Mouse (Mus musculus) layer of hippocampus, adult 2 months (tissue): ENCODE measurements around the gene Rbm4. TPM values are rescaled to one million over a fixed set of nuclear protein-coding genes. Genes with fewer than 3 reads are reported as not detected.

ENCODE experiments used
- DNase-seq, 2 experiments: peaks; one replicate each; pipeline ENCODE4 v3.0.0; 2022; ENCODE audit warnings: low spot score in 2 of 2
- H3K27ac ChIP-seq: fragments of 200-600 bp; 2 replicates; pipeline ENCODE4 v1.8.1; 2022
- H3K4me3 ChIP-seq: fragments of 200-600 bp; 2 replicates; pipeline ENCODE4 v1.8.1; 2022; ENCODE audit warnings: mild to moderate bottlenecking
- CTCF ChIP-seq: fragments of 200-600 bp; conservative IDR thresholded peaks from 2 replicates; pipeline ENCODE4 v1.8.1; 2022; ENCODE audit warnings: antibody characterized with exemption, mild to moderate bottlenecking, moderate library complexity
- total RNA-seq, 2 experiments: library from RNA; stranded (reverse); gene quantifications; 2 replicates each; pipeline ENCODE4 v1.2.3; 2021

The Rbm4 gene
- total RNA-seq, 2 experiments from 2014 or later = 76.1 to 95.4 TPM

DNA sequence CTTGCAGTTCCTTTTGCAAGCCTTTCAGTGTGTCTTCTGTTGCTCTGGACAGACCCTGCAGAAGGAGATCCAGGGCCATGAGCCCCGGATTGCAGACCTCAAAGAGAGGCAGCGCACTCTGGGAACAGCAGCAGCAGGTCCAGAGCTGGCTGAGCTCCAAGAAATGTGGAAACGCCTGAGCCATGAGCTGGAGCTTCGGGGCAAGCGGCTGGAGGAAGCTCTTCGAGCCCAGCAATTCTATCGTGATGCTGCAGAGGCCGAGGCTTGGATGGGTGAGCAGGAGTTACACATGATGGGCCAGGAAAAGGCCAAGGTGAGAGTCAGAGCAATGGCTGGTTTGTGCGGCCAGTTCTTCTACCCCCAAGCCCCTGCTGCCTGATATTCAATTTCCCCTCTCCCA is 48.6 kb downstream of the Rbm4 start:
- Histone ChIP-seq H3K4me3 (no peak overlapping the region), H3K27ac (peak overlapping the region; percentile 58; the same call in 1 of the 2 replicates)
- no peak for DNase-seq
- TF ChIP-seq CTCF = no peak

DNA sequence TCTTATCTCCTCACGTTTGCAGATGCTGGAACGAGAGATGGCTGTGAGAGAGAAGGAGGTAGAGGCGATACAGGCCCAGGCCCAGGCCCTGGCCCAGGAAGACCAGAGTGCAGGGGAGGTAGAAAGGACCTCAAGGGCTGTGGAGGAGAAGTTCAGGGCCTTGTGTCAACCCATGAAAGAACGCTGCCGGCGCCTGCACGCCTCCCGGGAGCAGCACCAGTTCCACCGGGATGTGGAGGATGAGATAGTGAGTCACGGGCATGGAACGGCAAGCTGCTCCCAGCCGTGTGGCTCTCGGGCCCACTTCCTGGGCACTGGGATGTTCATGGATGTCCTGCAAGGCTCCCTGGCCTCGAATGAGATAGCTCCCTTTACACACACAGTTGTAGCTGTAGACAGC is 49.7 kb downstream of the Rbm4 start:
- no peak for DNase-seq
- H3K27ac ChIP-seq = peak overlapping the region; percentile 54; the same call in 1 of the 2 replicates
- no peak overlapping the region for H3K4me3 ChIP-seq
- no peak for TF ChIP-seq CTCF

DNA sequence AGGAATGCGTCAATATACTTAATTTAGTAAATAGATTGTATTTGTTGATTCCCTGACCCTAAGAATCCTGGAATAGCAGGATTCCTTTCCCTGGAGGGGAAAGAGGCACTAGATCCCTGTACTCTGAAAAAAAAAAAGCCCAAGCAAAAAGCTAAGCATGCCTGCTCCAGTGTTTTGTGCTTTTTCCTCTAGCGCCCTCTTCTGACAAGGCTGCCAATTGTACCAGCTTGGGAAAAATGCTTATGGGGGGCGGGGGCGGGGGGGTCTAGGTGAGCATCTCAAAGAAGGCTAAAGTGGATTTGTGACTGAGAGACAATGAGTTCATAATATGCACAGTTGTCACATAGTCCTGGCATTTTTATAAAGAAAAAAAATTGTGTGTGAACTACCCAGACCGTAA is 50.2 kb downstream of the Rbm4 start:
- Histone ChIP-seq H3K27ac (peak overlapping the region; percentile 54; the same call in 1 of the 2 replicates), H3K4me3 (no peak overlapping the region)
- no peak for DNase-seq
- peak; percentile 75 for TF ChIP-seq CTCF

DNA sequence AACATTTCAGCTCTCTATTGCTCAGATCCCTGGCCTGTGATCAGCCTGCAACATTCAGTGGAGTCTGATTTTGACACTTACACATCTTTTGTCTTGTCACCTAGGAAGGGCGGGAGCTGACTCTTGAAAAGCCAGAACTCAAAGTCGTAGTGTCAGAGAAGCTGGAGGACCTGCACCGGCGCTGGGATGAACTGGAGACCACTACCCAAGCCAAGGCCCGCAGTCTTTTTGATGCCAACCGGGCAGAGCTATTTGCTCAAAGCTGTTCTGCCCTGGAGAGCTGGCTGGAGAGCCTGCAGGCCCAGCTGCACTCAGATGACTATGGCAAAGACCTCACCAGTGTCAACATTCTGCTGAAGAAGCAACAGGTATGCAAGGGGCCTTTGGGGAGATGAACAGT is 51.5 kb downstream of the Rbm4 start:
- no peak overlapping the region for H3K27ac ChIP-seq
- no peak for TF ChIP-seq CTCF
- DNase-seq = no peak
- H3K4me3 ChIP-seq = no peak overlapping the region

DNA sequence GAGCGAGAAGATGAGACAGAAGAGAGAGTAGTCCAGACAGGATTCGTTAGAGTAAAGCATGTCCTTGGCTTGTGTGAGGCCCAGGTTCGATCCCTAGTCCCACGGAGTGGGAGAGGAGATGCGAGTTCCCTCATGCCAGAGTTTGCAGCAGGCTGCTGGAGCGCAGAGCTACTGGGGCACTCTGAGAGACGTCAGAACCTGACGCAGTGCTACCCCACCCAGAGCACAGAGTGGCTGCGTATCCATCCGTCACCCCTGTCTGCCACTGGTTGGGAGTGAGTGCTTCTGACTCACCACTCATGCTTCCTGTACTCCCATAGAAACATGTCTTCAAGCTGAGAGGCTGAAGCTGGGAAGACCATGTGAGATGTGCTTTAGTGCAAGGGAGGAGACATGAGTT is 52.2 kb downstream of the Rbm4 start:
- no peak for TF ChIP-seq CTCF
- Histone ChIP-seq H3K27ac (no peak overlapping the region; the same call in 1 of the 2 replicates), H3K4me3 (no peak overlapping the region)
- DNase-seq = no peak

DNA sequence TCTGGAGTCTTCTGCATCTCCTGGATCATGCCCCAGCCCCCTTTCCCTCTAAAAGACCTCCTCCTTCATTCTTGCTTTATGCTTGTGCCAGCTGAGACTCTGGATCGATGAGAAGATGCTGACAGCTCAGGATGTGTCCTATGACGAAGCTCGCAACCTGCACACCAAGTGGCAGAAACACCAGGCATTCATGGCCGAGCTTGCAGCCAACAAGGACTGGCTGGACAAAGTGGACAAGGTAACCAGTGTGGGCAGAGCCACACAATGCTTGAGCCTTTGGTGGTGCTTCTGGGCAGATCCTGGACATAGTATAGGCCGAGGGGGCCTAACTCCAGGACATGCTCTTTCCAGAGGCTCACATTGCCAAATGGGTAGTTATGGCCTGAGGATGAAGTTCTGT is 53.9 kb downstream of the Rbm4 start:
- no peak overlapping the region for H3K27ac ChIP-seq
- H3K4me3 ChIP-seq = no peak overlapping the region
- DNase-seq = no peak
- TF ChIP-seq CTCF = no peak

DNA sequence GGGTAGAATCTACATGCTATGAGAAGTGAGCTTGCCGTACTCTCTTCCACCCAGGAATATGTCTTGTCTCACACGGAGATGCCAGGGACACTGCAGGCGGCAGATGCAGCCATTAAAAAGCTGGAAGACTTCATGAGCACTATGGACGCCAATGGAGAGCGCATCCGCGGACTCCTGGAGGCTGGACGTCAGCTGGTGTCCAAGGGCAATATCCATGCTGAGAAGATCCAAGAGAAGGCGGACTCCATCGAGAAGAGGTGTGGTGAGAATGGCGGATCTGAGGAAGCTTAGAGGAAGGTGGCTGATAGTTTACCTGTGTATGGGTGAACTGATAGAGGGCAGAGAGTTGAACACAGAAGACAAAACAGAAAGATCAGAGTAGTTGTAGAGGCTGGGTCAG is 54.6 kb downstream of the Rbm4 start:
- TF ChIP-seq CTCF = no peak
- no peak overlapping the region for H3K4me3 ChIP-seq
- DNase-seq = no peak
- H3K27ac ChIP-seq = no peak overlapping the region

DNA sequence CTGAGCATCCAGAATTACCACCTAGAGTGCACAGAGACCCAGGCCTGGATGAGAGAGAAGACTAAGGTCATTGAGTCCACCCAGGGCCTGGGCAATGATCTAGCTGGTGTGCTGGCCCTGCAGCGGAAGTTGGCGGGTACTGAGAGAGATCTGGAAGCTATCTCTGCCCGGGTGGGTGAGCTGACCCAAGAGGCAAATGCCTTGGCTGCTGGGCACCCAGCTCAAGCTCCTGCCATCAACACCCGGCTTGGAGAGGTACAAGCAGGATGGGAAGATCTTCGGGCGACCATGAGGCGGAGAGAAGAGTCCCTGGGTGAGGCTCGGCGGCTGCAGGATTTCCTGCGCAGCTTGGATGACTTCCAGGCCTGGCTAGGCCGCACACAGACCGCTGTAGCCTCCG is 55.8 kb downstream of the Rbm4 start:
- Histone ChIP-seq H3K27ac (no peak overlapping the region), H3K4me3 (no peak overlapping the region)
- no peak for DNase-seq
- TF ChIP-seq CTCF = no peak

Other genes starting within 250 kb of the Rbm4 start
- 10 to 100 TPM; 32.8 to 34.6 TPM for gene Lrfn4, start 178.2 kb downstream of the Rbm4 start, total RNA-seq
- gene Rce1, start 168.3 kb downstream of the Rbm4 start, total RNA-seq = 10 to 100 TPM; 19.1 to 22.8 TPM
- gene Gm960, start 95.2 kb downstream of the Rbm4 start, total RNA-seq = 1 to 10 TPM; 1.2 to 2.5 TPM
- 100 to 1,000 TPM; 588 to 591 TPM for gene Sptbn2, start 82.7 kb downstream of the Rbm4 start, total RNA-seq
- gene Rbm4b, start 37.4 kb downstream of the Rbm4 start, total RNA-seq = 10 to 100 TPM; 16.8 to 17.9 TPM
- 10 to 100 TPM; 26.6 to 27.2 TPM for gene Gm21992, start 17.7 kb upstream of the Rbm4 start, total RNA-seq
- gene Rbm14, start 17.7 kb upstream of the Rbm4 start, total RNA-seq = 10 to 100 TPM; 59.5 to 65.9 TPM
- 10 to 100 TPM; 33.9 to 38.8 TPM for gene Ccs, start 45.4 kb upstream of the Rbm4 start, total RNA-seq
- 1 to 10 TPM; 1.7 to 2.2 TPM for gene Ccdc87, start 45.5 kb upstream of the Rbm4 start, total RNA-seq
- 100 to 1,000 TPM; 108 to 114 TPM for gene Ctsf, start 61.2 kb upstream of the Rbm4 start, total RNA-seq
- 1 to 10 TPM in 1 of 2 experiments, under 1 TPM in 1; 0.82 to 1.5 TPM for gene Actn3, start 84.0 kb upstream of the Rbm4 start, total RNA-seq
- gene Zdhhc24, start 84.8 kb upstream of the Rbm4 start, total RNA-seq = 10 to 100 TPM; 26.3 to 27.3 TPM
- gene Bbs1, start 112.7 kb upstream of the Rbm4 start, total RNA-seq = 10 to 100 TPM; 35.9 to 46.3 TPM
- 10 to 100 TPM; 36.6 to 44.2 TPM for gene Dpp3, start 134.4 kb upstream of the Rbm4 start, total RNA-seq
- 10 to 100 TPM; 21.4 to 21.9 TPM for gene Peli3, start 149.2 kb upstream of the Rbm4 start, total RNA-seq
- gene Mrpl11, start 168.2 kb upstream of the Rbm4 start, total RNA-seq = 10 to 100 TPM; 58.8 to 62.8 TPM
- gene Npas4, start 196.4 kb upstream of the Rbm4 start, total RNA-seq = 10 to 100 TPM in 1 of 2 experiments, 1 to 10 TPM in 1; 6.4 to 11.2 TPM
- gene Slc29a2, start 230.0 kb upstream of the Rbm4 start, total RNA-seq = 10 to 100 TPM; 16.2 to 16.7 TPM
- gene B4gat1, start 244.9 kb upstream of the Rbm4 start, total RNA-seq = 100 to 1,000 TPM; 112 to 130 TPM
- gene AC124502.3, start 245.0 kb upstream of the Rbm4 start, total RNA-seq = 1 to 10 TPM; 4.1 to 7.6 TPM
- gene Brms1, start 247.5 kb upstream of the Rbm4 start, total RNA-seq = 10 to 100 TPM; 21.4 to 25.3 TPM